Mouse (Mus musculus): ENCODE measurements around the gene Nsd1. TPM values are rescaled to one million over a fixed set of nuclear protein-coding genes. Genes with fewer than 3 reads are reported as not detected.

The Nsd1 gene
- polyA plus RNA-seq, 1 experiment from 2014 or later = 41.3 TPM

DNA sequence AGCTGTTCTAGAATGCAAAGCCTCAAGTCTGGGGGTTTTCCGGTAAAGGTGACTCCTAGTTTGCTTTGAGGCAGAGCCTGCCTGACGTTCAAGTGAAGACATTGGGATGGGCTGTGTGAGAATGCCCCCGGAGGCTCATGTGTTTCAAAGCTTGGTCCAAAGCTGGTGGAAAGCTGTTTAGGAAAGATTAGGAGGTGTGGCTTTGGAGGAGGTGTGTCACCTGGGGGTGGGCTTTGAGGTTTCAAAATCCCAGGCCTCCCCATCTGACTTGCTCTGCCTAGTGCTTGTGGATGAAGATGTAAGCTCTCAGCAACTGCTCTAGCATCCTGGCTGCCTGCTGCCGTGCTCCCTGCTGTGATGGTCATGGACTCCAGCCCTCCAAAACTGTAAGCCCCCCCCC lies 126.1 kb downstream of the Nsd1 start:
- Histone ChIP-seq H3K36me3 (ENCODE audit: control insufficient read depth, insufficient read depth, low read length) (no peaks in the 10 kb centered on the region), H3K27ac (ENCODE audit: low read depth, low read length) (no peak overlapping the region), H3K9me3 (ENCODE audit: control insufficient read depth, low read length) (no peaks in the 10 kb centered on the region), H3K4me2 (no peak overlapping the region), H3K27me3 (replicated peaks; ENCODE audit: control insufficient read depth, insufficient read depth, low read length) (no peaks in the 10 kb centered on the region), H3K4me1 (replicated peaks; ENCODE audit: control insufficient read depth, insufficient read depth, low read length) (peaks cover 4% of the 10 kb centered on the region), H3K4me3 (ENCODE audit: low read depth, low read length) (no peak overlapping the region), H3K9ac (ENCODE audit: low read depth, low read length) (no peak overlapping the region)
- WGBS = 77% methylated on average over 4 of the region's 4 CpGs
- no peak for ATAC-seq (replicated peaks; ENCODE audit: low FRiP score)
- DNase-seq (ENCODE audit: low spot score) = no peak

DNA sequence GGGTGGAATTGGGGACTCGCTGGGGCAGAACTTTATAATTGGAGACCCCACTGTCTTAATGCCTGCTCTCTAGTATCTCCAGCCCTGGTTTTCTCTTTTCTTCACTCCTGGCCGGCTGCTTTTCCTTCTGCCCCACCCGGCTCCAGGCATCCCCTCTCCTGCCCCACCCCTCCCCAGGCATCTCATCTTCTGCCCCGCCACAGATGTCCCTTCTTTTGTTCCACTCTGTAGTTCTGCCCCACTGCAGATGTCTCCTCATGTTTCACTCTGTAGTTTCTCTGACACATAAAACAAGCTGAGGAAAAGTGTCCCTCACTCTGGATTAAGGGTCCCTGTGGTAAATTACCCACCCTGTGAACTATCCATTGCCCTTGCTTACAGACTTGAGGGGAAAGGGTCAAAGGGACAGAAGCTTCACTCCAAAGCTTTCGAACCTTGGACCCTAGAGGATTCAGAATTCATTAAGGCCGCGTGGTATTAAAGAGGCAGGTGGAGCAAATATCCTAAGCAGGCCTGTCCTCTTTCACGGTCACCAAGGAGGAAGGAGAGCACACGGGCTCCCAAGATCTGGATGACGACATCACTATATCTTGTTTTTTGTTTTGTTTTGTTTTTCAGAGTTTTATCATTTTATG lies 127.9 kb downstream of the Nsd1 start:
- Histone ChIP-seq H3K27ac (ENCODE audit: low read depth, low read length) (no peak overlapping the region), H3K36me3 (ENCODE audit: control insufficient read depth, insufficient read depth, low read length) (no peaks in the 10 kb centered on the region), H3K9ac (ENCODE audit: low read depth, low read length) (no peak overlapping the region), H3K4me1 (replicated peaks; ENCODE audit: control insufficient read depth, insufficient read depth, low read length) (0 out of 2 replicates have a peak, but pooled peaks cover 2% of the 10 kb centered on the region), H3K9me3 (ENCODE audit: control insufficient read depth, low read length) (no peaks in the 10 kb centered on the region), H3K4me2 (no peak overlapping the region), H3K4me3 (ENCODE audit: low read depth, low read length) (no peak overlapping the region), H3K27me3 (replicated peaks; ENCODE audit: control insufficient read depth, insufficient read depth, low read length) (no peaks in the 10 kb centered on the region)
- no peak for DNase-seq (ENCODE audit: low spot score)
- ATAC-seq (replicated peaks; ENCODE audit: low FRiP score) = no peak
- WGBS = 77% methylated on average over 10 of the region's 10 CpGs

- Histone ChIP-seq H3K4me2 (no peak overlapping the region), H3K9me3 (ENCODE audit: control insufficient read depth, low read length) (no peaks in the 10 kb centered on the region), H3K27me3 (replicated peaks; ENCODE audit: control insufficient read depth, insufficient read depth, low read length) (no peaks in the 10 kb centered on the region), H3K36me3 (ENCODE audit: control insufficient read depth, insufficient read depth, low read length) (no peaks in the 10 kb centered on the region), H3K4me1 (replicated peaks; ENCODE audit: control insufficient read depth, insufficient read depth, low read length) (0 out of 2 replicates have a peak, but pooled peaks cover 2% of the 10 kb centered on the region), H3K27ac (ENCODE audit: low read depth, low read length) (no peak overlapping the region), H3K4me3 (ENCODE audit: low read depth, low read length) (no peak overlapping the region), H3K9ac (ENCODE audit: low read depth, low read length) (no peak overlapping the region)
- ATAC-seq (replicated peaks; ENCODE audit: low FRiP score) (no peak), DNase-seq (ENCODE audit: low spot score) (no peak)
- 65% methylated on average over 12 of the region's 12 CpGs for WGBS
These were observed 128.8 kb downstream of the Nsd1 start for GRCm38 (mm10) chr13:55338131-55339054.

DNA sequence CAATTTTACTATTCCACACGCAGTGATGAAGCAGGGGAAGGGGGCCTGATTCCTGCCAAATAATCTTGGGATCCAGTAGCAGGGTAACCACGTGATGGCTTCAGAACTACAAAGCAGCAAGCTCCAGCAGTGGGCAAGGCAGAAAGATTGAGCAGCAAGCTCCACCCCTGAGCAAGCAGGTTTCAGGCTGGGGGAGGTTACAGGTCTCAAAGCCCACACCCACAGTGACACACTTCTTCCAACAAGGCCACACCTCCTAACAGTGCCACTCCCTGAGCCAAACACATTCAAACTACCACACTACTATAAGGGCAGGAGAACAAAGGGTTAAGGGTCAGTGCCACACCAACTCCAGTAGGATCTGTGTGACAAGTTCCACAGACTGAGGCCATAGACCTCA lies 129.7 kb downstream of the Nsd1 start:
- Histone ChIP-seq H3K4me2 (no peak overlapping the region), H3K36me3 (ENCODE audit: control insufficient read depth, insufficient read depth, low read length) (no peaks in the 10 kb centered on the region; the same call in 1 of the 2 replicates), H3K4me3 (ENCODE audit: low read depth, low read length) (no peak overlapping the region), H3K9ac (ENCODE audit: low read depth, low read length) (no peak overlapping the region), H3K27me3 (replicated peaks; ENCODE audit: control insufficient read depth, insufficient read depth, low read length) (no peaks in the 10 kb centered on the region), H3K27ac (ENCODE audit: low read depth, low read length) (no peak overlapping the region), H3K4me1 (replicated peaks; ENCODE audit: control insufficient read depth, insufficient read depth, low read length) (0 out of 2 replicates have a peak, but pooled peaks cover 2% of the 10 kb centered on the region), H3K9me3 (ENCODE audit: control insufficient read depth, low read length) (no peaks in the 10 kb centered on the region)
- DNase-seq (ENCODE audit: low spot score) (no peak), ATAC-seq (replicated peaks; ENCODE audit: low FRiP score) (peak; percentile 78)
- WGBS = 24% methylated on average over 2 of the region's 2 CpGs

- Histone ChIP-seq H3K9ac (ENCODE audit: low read depth, low read length) (no peak overlapping the region), H3K4me2 (no peak overlapping the region), H3K36me3 (ENCODE audit: control insufficient read depth, insufficient read depth, low read length) (peaks cover 28% of the 10 kb centered on the region), H3K9me3 (ENCODE audit: control insufficient read depth, low read length) (no peaks in the 10 kb centered on the region), H3K27ac (ENCODE audit: low read depth, low read length) (no peak overlapping the region), H3K27me3 (replicated peaks; ENCODE audit: control insufficient read depth, insufficient read depth, low read length) (no peaks in the 10 kb centered on the region), H3K4me3 (ENCODE audit: low read depth, low read length) (no peak overlapping the region), H3K4me1 (replicated peaks; ENCODE audit: control insufficient read depth, insufficient read depth, low read length) (0 out of 2 replicates have a peak, but pooled peaks cover 2% of the 10 kb centered on the region)
- no peak for DNase-seq (ENCODE audit: low spot score)
- WGBS = 36% methylated on average over 11 of the region's 11 CpGs
- ATAC-seq (replicated peaks; ENCODE audit: low FRiP score) = no peak
These were observed 132.9 kb downstream of the Nsd1 start for GRCm38 (mm10) chr13:55342469-55342868.

GRCm38 (mm10) chr13:55344286-55344685 lies 134.7 kb downstream of the Nsd1 start:
- 89% methylated on average over 7 of the region's 7 CpGs for WGBS
- Histone ChIP-seq H3K27me3 (replicated peaks; ENCODE audit: control insufficient read depth, insufficient read depth, low read length) (no peaks in the 10 kb centered on the region), H3K27ac (ENCODE audit: low read depth, low read length) (no peak overlapping the region), H3K4me2 (no peak overlapping the region), H3K9ac (ENCODE audit: low read depth, low read length) (no peak overlapping the region), H3K4me3 (ENCODE audit: low read depth, low read length) (no peak overlapping the region), H3K4me1 (replicated peaks; ENCODE audit: control insufficient read depth, insufficient read depth, low read length) (no peaks in the 10 kb centered on the region), H3K9me3 (ENCODE audit: control insufficient read depth, low read length) (no peaks in the 10 kb centered on the region), H3K36me3 (ENCODE audit: control insufficient read depth, insufficient read depth, low read length) (peaks cover 43% of the 10 kb centered on the region)
- DNase-seq (ENCODE audit: low spot score) = no peak
- ATAC-seq (replicated peaks; ENCODE audit: low FRiP score) = no peak

- H3K4me3 ChIP-seq (ENCODE audit: low read depth, low read length) = no peak overlapping the region
- WGBS = 85% methylated on average over 11 of the region's 11 CpGs
- H3K4me2 ChIP-seq = no peak overlapping the region
- ATAC-seq (replicated peaks; ENCODE audit: low FRiP score) (no peak), DNase-seq (ENCODE audit: low spot score) (no peak)
- no peak overlapping the region for H3K27ac ChIP-seq (ENCODE audit: low read depth, low read length)
- peaks cover 64% of the 10 kb centered on the region for H3K36me3 ChIP-seq (ENCODE audit: control insufficient read depth, insufficient read depth, low read length)
- H3K27me3 ChIP-seq (replicated peaks; ENCODE audit: control insufficient read depth, insufficient read depth, low read length) = no peaks in the 10 kb centered on the region
- H3K9ac ChIP-seq (ENCODE audit: low read depth, low read length) = no peak overlapping the region
- H3K9me3 ChIP-seq (ENCODE audit: control insufficient read depth, low read length) = no peaks in the 10 kb centered on the region
- H3K4me1 ChIP-seq (replicated peaks; ENCODE audit: control insufficient read depth, insufficient read depth, low read length) = no peaks in the 10 kb centered on the region
These were observed 137.2 kb downstream of the Nsd1 start for GRCm38 (mm10) chr13:55346745-55347144.

DNA sequence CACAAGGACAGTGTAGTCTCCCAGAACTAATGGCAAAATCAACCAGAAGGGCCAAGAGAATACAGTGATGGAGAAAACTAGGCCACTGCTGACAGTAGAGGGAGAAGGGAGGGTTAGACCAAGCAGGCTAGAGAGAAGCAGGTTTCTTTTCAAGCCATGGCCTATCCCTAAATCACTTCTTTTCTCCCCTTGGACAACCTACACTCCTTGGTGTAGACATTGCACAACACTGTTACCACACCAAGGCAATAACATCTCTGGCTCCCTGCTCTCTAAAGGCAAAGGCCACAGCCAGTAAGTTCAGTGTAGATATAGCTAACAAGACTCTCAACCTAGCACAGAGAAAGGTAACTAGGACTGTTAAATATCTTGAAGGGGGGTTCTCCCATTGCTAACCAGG lies 151.6 kb downstream of the Nsd1 start:
- H3K27me3 ChIP-seq (replicated peaks; ENCODE audit: control insufficient read depth, insufficient read depth, low read length) = no peaks in the 10 kb centered on the region
- peak overlapping the region; percentile 83 for H3K4me2 ChIP-seq
- peaks cover 19% of the 10 kb centered on the region for H3K4me1 ChIP-seq (replicated peaks; ENCODE audit: control insufficient read depth, insufficient read depth, low read length)
- peak overlapping the region; percentile 91 for H3K4me3 ChIP-seq (ENCODE audit: low read depth, low read length)
- DNase-seq (ENCODE audit: low spot score) (no peak), ATAC-seq (replicated peaks; ENCODE audit: low FRiP score) (no peak)
- no peaks in the 10 kb centered on the region for H3K9me3 ChIP-seq (ENCODE audit: control insufficient read depth, low read length)
- H3K9ac ChIP-seq (ENCODE audit: low read depth, low read length) = peak overlapping the region; percentile 89
- H3K36me3 ChIP-seq (ENCODE audit: control insufficient read depth, insufficient read depth, low read length) = peaks cover 30% of the 10 kb centered on the region
- H3K27ac ChIP-seq (ENCODE audit: low read depth, low read length) = no peak overlapping the region

All from liver, embryonic 11.5 days (tissue).